Mouse (Mus musculus) layer of hippocampus, postnatal 10 days (tissue): ENCODE measurements around the gene Hist1h2ap. TPM values are rescaled to one million over a fixed set of nuclear protein-coding genes. Genes with fewer than 3 reads are reported as not detected.
"Not testable (repeated sequence)": the region's sequence is repeated elsewhere in the genome, so short reads cannot be mapped to it uniquely, and the experiment has no call there.

Experiments
- DNase-seq, 2 experiments: peaks; one replicate each; pipeline ENCODE4 v3.0.0; 2021; ENCODE audit warnings: low spot score in 2 of 2
- microRNA-seq, 2 experiments: library from miRNA; unstranded; fragments of <30 nt; microRNA quantifications; one replicate each; pipeline ENCODE4 v1.2.0; 2021
- total RNA-seq, 2 experiments: library from RNA; stranded (reverse); gene quantifications; 2 replicates each; pipeline ENCODE4 v1.2.3; 2021

The Hist1h2ap gene
- total RNA-seq, 2 experiments from 2014 or later: 67.2 to 82.7 TPM

DNA sequence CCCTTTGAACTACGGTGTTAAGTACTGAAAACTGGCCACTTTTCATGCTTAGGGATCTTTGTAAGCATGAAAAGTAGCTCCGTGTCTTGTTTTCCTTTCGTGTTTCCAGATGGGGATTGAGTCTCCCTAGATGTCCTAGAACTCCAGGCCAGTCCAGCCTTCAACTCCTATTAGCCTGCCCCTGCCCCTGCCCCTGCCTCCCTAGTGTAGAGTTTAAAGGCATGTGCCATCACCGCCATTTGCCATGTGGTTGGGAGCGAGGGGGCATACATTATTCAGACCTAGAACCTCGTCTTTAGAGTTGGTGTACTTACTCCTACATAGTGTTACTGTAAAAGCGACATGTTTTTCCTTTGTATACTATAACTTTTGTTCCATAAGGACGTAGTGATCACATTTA, 22.2 kb downstream of the Hist1h2ap start:
- not testable (repeated sequence) for DNase-seq

DNA sequence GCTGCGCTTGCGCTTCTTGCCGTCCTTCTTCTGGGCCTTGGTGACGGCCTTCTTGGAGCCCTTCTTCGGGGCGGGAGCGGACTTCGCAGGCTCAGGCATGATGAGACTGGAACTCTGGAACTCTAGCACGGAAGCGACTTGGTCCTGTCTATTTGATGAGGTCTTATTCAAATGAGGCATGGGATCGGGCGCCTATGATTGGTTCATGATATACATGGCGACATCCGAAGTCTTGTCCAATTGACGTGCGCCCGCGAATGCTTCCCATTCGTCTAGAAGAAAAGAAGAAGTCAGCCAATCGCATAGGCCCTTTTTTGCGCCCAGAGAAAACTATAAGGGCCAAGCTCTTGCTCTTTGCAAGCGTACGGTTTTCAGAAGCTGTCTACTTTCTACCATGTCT, 23.2 kb downstream of the Hist1h2ap start, which contains the start of the genes Hist1h2bq and Hist1h2ao:
Hist1h2bq (minus strand) TSS at position 125 of the 400 bp plus-strand sequence.
Hist1h2ao (plus strand) TSS at position 393 of the 400 bp plus-strand sequence.
- DNase-seq: not testable (repeated sequence)

DNA sequence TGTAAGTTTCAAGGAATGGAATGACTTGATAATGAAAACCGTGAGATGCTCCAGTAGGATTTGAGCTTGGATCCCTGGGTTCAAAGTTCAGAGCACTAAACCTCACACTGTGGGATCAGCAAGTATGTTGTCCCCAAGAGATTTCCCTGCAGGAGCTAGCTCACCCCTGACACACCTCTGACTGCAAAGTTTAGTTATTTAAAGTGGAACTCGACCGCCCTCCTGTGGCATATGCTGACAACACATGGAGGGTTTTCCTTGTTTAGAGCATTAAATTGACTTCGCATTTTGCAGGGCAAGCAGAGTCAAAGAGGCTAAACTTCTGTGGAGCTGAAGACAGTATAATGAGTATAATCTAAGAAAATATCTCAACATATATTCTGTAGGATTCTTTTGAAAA, 30.2 kb downstream of the Hist1h2ap start:
- not testable (repeated sequence) for DNase-seq

DNA sequence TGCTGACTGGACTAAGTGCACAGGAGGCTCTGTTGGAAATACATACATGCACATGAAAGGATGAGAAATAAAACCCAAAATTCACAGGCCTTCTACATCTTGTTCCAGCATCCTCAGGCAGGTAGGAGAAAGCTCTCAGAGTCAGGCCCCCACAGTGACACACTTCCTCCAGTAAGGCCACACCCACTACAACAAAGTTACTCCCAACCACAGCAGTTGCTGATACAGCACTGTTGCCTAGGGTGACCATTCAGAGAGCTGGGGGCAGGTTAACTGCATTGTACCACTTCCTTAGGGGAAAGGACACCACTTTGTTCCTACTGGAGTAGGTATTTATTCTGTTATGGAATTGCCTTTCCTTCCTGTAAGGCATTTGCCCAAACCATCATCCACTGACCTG, 36.1 kb downstream of the Hist1h2ap start:
- DNase-seq: not testable (repeated sequence)

DNA sequence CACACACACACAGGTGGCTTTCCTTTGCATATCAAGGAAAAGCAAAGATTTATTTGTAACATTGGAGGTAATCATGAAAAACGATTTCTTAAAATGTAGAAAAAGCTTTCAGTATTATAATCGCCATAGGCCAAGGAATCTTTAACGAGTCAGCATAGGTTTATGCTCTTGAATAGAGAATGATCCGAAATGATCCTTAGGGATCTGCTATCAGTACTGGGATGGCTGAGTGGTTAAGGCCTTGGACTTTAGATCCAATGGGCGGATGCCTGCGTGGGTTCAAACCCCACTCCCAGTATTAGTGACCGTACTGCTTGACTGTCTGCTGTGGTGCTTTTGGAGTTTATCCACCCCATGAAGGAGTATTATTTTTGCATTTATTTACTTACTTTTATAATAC, 37.7 kb downstream of the Hist1h2ap start:
- DNase-seq: peak in 1 of 2 experiments; percentile 2

DNA sequence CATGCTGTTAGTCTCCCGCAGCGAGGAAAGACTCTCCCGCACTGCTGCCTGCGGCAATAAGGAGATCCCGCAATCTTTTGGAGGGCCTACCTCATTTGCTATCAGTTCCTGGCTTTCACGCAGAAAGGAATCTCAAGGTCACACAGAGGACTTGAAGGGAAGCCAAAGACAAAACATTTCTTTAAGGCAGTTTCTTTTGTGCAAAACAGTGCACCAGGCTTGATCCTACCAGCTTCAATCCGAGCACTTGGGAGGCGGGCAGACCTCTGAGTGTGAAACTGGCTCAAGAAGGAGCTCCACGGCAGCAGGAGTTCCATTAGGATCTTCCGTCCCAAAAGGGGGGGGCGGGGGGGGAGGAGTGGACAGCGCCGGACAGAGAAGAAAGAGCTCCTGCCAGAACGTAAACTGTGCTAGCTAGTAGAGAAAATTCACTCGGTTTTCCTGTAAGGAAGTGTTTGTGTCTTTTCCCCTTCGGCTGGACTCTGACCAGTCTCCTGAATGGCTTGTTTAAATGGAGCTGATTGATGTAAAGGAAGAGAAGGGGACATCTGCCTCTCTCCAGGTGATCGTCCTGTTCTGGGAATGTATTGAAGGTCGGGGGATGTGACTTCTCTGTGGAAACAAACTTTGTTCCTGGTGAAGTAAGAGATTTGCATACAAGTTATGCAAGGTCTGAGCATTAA, 42.6 kb downstream of the Hist1h2ap start:
- DNase-seq: no peak

DNA sequence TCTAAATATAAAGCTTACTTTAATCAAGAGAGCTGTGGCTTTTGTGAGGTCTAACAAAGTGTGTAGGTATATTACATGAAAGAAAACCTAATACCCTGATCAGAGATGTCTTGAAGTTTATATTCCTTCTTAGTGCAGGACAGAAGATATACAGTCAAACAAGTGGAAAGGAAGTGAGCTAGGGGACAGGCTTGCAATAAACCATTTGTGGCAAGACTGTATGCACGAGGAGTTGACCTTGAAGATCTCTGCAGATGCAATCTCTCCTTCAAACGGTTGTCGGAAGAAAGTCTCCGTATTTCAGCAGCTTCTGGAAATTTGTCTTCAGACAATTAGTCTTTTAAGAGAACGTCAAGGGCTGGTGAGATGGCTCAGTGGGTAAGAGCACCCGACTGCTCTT, 43.4 kb downstream of the Hist1h2ap start:
- no peak for DNase-seq

DNA sequence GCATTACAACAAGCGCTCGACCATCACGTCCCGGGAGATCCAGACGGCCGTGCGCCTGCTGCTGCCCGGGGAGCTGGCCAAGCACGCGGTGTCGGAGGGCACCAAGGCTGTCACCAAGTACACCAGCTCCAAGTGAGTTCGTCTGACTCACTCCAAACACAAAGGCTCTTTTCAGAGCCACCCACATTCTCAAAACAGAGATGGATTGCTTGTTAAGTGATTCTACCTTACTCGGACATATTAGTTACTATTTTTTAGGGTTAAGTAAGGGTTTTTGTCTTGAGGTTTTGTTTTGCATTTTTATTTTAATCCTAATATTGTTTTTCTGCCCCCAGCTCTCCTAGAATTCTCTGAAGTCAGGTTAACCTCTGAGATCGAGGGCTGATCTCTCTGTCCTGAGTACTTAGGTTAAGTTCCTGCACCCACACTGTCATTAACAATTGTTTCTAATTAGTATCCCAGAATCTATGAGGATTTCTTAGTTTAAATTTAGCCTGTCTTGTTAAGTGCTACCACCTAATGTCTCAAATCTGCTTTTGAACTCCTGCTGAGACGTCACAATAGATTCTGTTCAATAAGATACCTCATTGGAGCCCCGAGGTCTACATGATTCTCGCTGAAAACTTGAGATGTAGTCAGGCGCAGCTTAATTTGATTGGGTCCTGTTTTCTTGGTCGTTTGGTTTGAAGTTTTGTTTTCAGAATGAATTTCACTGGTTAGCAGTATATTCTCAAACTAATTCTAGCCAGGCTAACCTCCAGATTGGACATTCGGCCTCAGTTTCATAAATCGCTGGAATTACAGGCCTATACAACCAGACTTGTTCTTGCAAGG, 45.3 kb downstream of the Hist1h2ap start:
- no peak for DNase-seq

DNA sequence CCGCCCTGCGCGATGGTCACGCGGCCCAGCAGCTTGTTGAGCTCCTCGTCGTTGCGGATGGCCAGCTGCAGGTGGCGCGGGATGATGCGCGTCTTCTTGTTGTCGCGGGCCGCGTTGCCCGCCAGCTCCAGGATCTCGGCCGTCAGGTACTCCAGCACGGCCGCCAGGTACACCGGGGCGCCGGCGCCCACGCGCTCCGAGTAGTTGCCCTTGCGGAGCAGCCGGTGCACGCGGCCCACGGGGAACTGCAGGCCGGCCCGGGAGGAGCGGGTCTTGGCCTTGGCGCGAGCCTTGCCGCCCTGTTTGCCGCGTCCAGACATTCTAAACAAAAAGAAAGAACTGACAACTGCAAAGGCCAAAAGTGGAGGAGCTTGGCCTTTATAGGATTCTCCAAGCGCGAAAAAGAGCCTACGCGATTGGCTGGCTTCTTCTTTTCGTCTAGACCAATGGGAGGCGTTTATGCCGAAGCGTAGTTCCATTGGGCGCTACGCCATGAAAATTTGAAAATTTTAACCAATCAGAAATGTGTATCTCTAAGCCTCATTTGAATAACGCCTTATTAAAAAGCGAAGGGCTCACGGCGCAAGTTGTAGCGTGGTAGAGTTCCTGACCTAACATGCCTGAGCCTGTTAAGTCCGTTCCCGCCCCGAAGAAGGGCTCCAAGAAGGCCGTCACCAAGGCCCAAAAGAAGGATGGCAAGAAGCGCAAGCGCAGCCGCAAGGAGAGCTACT, 46.2 kb downstream of the Hist1h2ap start, which contains the start of the genes Hist1h2an and Hist1h2bp:
Hist1h2an (minus strand) TSS at position 320 of the 731 bp plus-strand sequence.
Hist1h2bp (plus strand) TSS at position 563 of the 731 bp plus-strand sequence.
- DNase-seq: peak; percentile 82 to 85

DNA sequence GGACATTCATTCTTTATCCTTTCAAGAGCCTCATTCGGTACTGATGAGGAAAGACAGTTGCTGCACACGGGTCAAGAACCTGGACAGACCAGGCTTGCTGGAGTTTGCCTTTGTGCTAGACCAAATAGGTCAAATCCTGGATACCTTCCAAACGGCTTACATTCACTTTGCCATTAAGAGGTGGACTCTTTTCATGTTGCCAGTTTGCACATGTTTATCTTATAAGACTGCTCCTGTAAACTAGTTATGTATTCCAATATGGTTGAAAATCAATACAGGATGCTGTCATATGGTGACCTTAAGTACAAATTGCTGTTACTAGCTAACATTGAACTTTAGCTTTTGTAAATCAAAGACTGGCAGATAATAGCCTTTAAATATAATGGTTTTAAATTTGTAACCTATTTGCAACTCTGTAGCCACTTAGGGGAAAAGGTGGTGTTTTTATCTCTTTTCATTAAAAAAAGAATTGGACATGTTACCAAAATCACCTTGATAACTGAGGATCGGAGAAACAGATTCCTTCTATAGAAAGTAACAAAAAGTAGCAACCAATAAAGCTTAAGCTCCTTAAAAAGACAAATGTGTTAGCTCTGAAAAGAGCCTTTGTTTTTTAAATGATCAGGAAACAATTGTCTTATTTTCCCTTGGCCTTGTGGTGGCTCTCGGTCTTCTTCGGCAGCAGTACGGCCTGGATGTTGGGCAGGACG, 47.0 kb downstream of the Hist1h2ap start:
- no peak for DNase-seq

DNA sequence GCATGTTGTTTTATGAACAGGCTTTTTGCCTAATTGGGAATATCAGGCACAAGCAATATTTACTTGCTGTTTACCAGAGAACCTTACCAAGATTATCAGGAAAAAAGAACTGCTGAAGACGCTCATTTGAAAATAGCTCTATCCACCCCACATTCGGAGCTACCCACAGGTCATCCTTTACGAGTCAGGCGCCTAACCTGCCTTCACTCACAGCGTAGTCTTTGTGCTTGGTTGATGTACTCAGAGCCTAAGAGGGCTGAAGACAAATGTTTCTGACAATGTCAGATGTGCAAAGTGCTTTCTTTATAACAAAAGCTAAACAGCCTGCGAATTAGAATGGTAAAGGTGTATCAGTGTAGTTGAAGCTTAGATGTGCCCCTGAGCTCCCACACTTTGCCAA, 49.0 kb downstream of the Hist1h2ap start:
- DNase-seq: no peak

DNA sequence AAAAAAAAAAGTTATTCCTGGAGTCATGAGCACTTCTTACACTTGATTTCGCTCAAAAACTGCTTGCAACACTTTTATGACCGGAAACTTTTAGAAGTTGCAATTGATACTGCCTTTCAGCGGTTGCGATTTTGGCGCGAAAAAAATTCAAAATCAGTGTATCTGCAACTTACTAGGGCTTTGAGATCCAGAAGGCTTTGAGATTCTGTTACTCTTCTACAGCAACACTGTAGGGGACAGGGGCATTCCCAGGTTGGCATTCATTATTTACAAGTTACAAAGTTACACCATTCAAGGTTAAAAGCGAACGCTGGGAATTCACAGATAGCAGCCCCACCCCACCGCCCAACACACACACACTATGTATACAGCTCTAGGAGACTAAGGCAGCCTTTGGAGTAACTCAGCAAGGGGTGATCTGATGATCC, 49.6 kb downstream of the Hist1h2ap start:
- DNase-seq: no peak

DNA sequence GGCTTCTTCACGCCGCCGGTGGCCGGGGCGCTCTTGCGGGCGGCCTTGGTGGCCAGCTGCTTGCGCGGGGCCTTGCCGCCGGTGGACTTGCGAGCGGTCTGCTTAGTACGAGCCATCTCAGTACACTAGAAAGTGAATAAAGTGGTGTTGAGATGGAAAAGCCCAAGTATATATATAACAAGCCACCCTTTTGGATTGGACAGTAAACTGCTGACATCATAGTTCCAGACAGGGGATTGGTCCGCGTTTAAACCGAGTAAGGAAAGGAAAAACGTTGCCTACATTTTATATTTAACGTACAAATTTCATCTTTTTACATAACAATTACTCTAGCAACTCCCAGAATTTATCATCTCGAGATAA, 50.1 kb downstream of the Hist1h2ap start, which contains the start of gene Hist1h3i:
Hist1h3i (minus strand) TSS at position 116 of the 363 bp plus-strand sequence.
- DNase-seq: peak; percentile 37 to 42

Small RNAs within 50 kb of the gene (microRNA-seq; reads per million reads assigned to microRNA genes)
- gene Gm19658 (0 reads per million in 2 experiments), gene Gm44346 (0 reads per million in 2 experiments), gene Gm44466 (0 reads per million in 2 experiments)

Other genes with a start within 250 kb of the Hist1h2ap start
- gene Olfr1362, start 219.5 kb downstream of the Hist1h2ap start, total RNA-seq: not detected
- gene Olfr11, start 191.0 kb downstream of the Hist1h2ap start, total RNA-seq: not detected
- not detected for gene Olfr1361, start 170.1 kb downstream of the Hist1h2ap start, total RNA-seq
- not detected for gene Olfr1360, start 156.1 kb downstream of the Hist1h2ap start, total RNA-seq
- gene Olfr1359, start 135.4 kb downstream of the Hist1h2ap start, total RNA-seq: not detected
- gene Hist1h2bl, start 117.4 kb downstream of the Hist1h2ap start, total RNA-seq: 10 to 100 TPM; 55.7 to 83.1 TPM
- gene Hist1h2ai, start 117.1 kb downstream of the Hist1h2ap start, total RNA-seq: 10 to 100 TPM; 69.8 to 77.4 TPM
- 100 to 1,000 TPM; 100 to 141 TPM for gene Hist1h3h, start 115.8 kb downstream of the Hist1h2ap start, total RNA-seq
- gene Hist1h2bm, start 111.5 kb downstream of the Hist1h2ap start, total RNA-seq: 10 to 100 TPM; 17.6 to 20.3 TPM
- 10 to 100 TPM; 22.7 to 23.3 TPM for gene Hist1h4j, start 98.4 kb downstream of the Hist1h2ap start, total RNA-seq
- gene Hist1h4k, start 83.0 kb downstream of the Hist1h2ap start, total RNA-seq: 100 to 1,000 TPM; 312 to 419 TPM
- 10 to 100 TPM; 27.8 to 28.5 TPM for gene Hist1h2ak, start 79.7 kb downstream of the Hist1h2ap start, total RNA-seq
- gene Hist1h2bn, start 79.4 kb downstream of the Hist1h2ap start, total RNA-seq: 10 to 100 TPM; 26.0 to 38.7 TPM
- 10 to 100 TPM; 33.1 to 44.1 TPM for gene Hist1h1b, start 52.9 kb downstream of the Hist1h2ap start, total RNA-seq
- gene Hist1h3i, start 50.1 kb downstream of the Hist1h2ap start, total RNA-seq: 100 to 1,000 TPM in 1 of 2 experiments, 10 to 100 TPM in 1; 85.1 to 110 TPM
- gene Hist1h2an, start 46.3 kb downstream of the Hist1h2ap start, total RNA-seq: 10 to 100 TPM; 11.0 to 16.4 TPM
- gene Hist1h2bp, start 46.0 kb downstream of the Hist1h2ap start, total RNA-seq: 10 to 100 TPM; 22.4 to 23.5 TPM
- gene Hist1h2bq, start 23.3 kb downstream of the Hist1h2ap start, total RNA-seq: 10 to 100 TPM; 52.8 to 66.3 TPM
- gene Hist1h2ao, start 23.0 kb downstream of the Hist1h2ap start, total RNA-seq: 10 to 100 TPM; 36.4 to 41.0 TPM
- 100 to 1,000 TPM; 214 to 219 TPM for gene Hist1h4m, start 21.8 kb downstream of the Hist1h2ap start, total RNA-seq
- 10 to 100 TPM; 22.0 to 32.1 TPM for gene Hist1h4n, start 1.3 kb downstream of the Hist1h2ap start, total RNA-seq
- 10 to 100 TPM; 52.5 to 64.9 TPM for gene Hist1h2br, start 236 bp upstream of the Hist1h2ap start, total RNA-seq
- 1 to 10 TPM; 5.1 to 6.0 TPM for gene Zfp184, start 111.6 kb upstream of the Hist1h2ap start, total RNA-seq
- under 1 TPM; 0.22 to 0.23 TPM for gene Pom121l2, start 147.7 kb upstream of the Hist1h2ap start, total RNA-seq
- gene Prss16, start 176.2 kb upstream of the Hist1h2ap start, total RNA-seq: not detected
- gene Hist1h2ah, start 202.1 kb upstream of the Hist1h2ap start, total RNA-seq: 10 to 100 TPM; 64.1 to 78.6 TPM
- gene Hist1h2bk, start 202.4 kb upstream of the Hist1h2ap start, total RNA-seq: 10 to 100 TPM; 73.9 to 80.0 TPM
- gene Hist1h4i, start 207.9 kb upstream of the Hist1h2ap start, total RNA-seq: 10 to 100 TPM; 51.2 to 53.7 TPM
- 10 to 100 TPM; 33.8 to 36.8 TPM for gene Hist1h2ag, start 209.4 kb upstream of the Hist1h2ap start, total RNA-seq
- gene Hist1h2bj, start 209.7 kb upstream of the Hist1h2ap start, total RNA-seq: 10 to 100 TPM; 29.4 to 36.1 TPM